Mouse (Mus musculus): ENCODE measurements at regions not wholly inside any gene's neighbourhood (a gene's known extent, or its start where the extent isn't known, plus 50 kb on each side); places are given as distances from the start of the nearest gene placed in this dataset.

GRCm38 (mm10) chr10:109129552-109130110, 118.8 kb upstream of the Syt1 start:
- H3K4me1 ChIP-seq (replicated peaks; ENCODE audit: control insufficient read depth, insufficient read depth, low read length): no peaks in the 10 kb centered on the region
- no peak for TF ChIP-seq CTCF (IDR thresholded peaks at IDR 0.05; ENCODE audit: low read depth)
- no peak overlapping the region for H3K4me3 ChIP-seq (ENCODE audit: low read depth, low read length)
- ATAC-seq: no peak
- H3K9me3 ChIP-seq (ENCODE audit: control insufficient read depth): no peaks in the 10 kb centered on the region
- no peak overlapping the region for H3K4me2 ChIP-seq (replicated peaks; ENCODE audit: low read depth)
- H3K27me3 ChIP-seq (replicated peaks; ENCODE audit: control insufficient read depth, insufficient read depth, low read length): no peaks in the 10 kb centered on the region
- no peak overlapping the region for H3K27ac ChIP-seq (ENCODE audit: low read depth, low read length)
- no peak overlapping the region for H3K9ac ChIP-seq (ENCODE audit: low read depth, low read length)
- no peaks in the 10 kb centered on the region for H3K36me3 ChIP-seq (ENCODE audit: control insufficient read depth, insufficient read depth)
- WGBS: 89% methylated on average over 1 of the region's 1 CpGs

DNA sequence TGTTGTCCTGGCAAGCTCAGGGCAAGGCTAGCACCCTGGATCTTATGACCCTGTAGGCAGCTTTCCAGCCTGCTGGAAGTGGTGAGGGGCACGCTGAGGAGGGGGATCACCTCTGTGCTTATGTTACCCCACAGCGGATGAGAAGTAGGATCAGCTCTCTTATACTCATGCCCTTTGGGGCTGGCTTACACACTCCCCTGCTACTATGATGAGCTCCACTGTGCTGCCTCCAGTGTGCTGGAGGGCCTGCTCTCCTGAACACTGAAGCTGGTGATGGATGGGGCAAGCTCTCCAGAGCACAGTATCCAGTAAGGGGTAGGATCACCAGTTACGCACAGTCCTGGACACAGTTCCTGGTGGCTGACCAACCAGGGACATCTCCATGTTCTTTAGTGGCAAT, 118.3 kb upstream of the Syt1 start:
- no peak for TF ChIP-seq CTCF (IDR thresholded peaks at IDR 0.05; ENCODE audit: low read depth)
- Histone ChIP-seq H3K9ac (ENCODE audit: low read depth, low read length) (no peak overlapping the region), H3K27ac (ENCODE audit: low read depth, low read length) (no peak overlapping the region), H3K4me2 (replicated peaks; ENCODE audit: low read depth) (no peak overlapping the region), H3K9me3 (ENCODE audit: control insufficient read depth) (no peaks in the 10 kb centered on the region), H3K27me3 (replicated peaks; ENCODE audit: control insufficient read depth, insufficient read depth, low read length) (no peaks in the 10 kb centered on the region), H3K4me1 (replicated peaks; ENCODE audit: control insufficient read depth, insufficient read depth, low read length) (no peaks in the 10 kb centered on the region), H3K36me3 (ENCODE audit: control insufficient read depth, insufficient read depth) (no peaks in the 10 kb centered on the region), H3K4me3 (ENCODE audit: low read depth, low read length) (no peak overlapping the region)
- WGBS: 95% methylated on average over 3 of the region's 3 CpGs
- ATAC-seq: no peak

- TF ChIP-seq CTCF (IDR thresholded peaks at IDR 0.05; ENCODE audit: low read depth): no peak
- no peaks in the 10 kb centered on the region for H3K9me3 ChIP-seq (ENCODE audit: control insufficient read depth)
- H3K4me1 ChIP-seq (replicated peaks; ENCODE audit: control insufficient read depth, insufficient read depth, low read length): no peaks in the 10 kb centered on the region
- H3K27me3 ChIP-seq (replicated peaks; ENCODE audit: control insufficient read depth, insufficient read depth, low read length): no peaks in the 10 kb centered on the region
- no peak overlapping the region for H3K4me2 ChIP-seq (replicated peaks; ENCODE audit: low read depth)
- no peaks in the 10 kb centered on the region for H3K36me3 ChIP-seq (ENCODE audit: control insufficient read depth, insufficient read depth)
- ATAC-seq: no peak
- no peak overlapping the region for H3K27ac ChIP-seq (ENCODE audit: low read depth, low read length)
- H3K9ac ChIP-seq (ENCODE audit: low read depth, low read length): no peak overlapping the region
- no peak overlapping the region for H3K4me3 ChIP-seq (ENCODE audit: low read depth, low read length)
- WGBS: 75% methylated on average over 2 of the region's 2 CpGs
These were observed 115.9 kb upstream of the Syt1 start for GRCm38 (mm10) chr10:109126699-109127098.

- Histone ChIP-seq H3K27ac (ENCODE audit: low read depth, low read length) (no peak overlapping the region), H3K36me3 (ENCODE audit: control insufficient read depth, insufficient read depth) (no peaks in the 10 kb centered on the region), H3K9ac (ENCODE audit: low read depth, low read length) (no peak overlapping the region), H3K27me3 (replicated peaks; ENCODE audit: control insufficient read depth, insufficient read depth, low read length) (no peaks in the 10 kb centered on the region), H3K9me3 (ENCODE audit: control insufficient read depth) (no peaks in the 10 kb centered on the region), H3K4me3 (ENCODE audit: low read depth, low read length) (no peak overlapping the region), H3K4me1 (replicated peaks; ENCODE audit: control insufficient read depth, insufficient read depth, low read length) (no peaks in the 10 kb centered on the region), H3K4me2 (replicated peaks; ENCODE audit: low read depth) (no peak overlapping the region)
- no peak for TF ChIP-seq CTCF (IDR thresholded peaks at IDR 0.05; ENCODE audit: low read depth)
- no peak for ATAC-seq
- WGBS: 83% methylated on average over 5 of the region's 5 CpGs
These were observed 106.4 kb upstream of the Syt1 start for GRCm38 (mm10) chr10:109117143-109117542.

DNA sequence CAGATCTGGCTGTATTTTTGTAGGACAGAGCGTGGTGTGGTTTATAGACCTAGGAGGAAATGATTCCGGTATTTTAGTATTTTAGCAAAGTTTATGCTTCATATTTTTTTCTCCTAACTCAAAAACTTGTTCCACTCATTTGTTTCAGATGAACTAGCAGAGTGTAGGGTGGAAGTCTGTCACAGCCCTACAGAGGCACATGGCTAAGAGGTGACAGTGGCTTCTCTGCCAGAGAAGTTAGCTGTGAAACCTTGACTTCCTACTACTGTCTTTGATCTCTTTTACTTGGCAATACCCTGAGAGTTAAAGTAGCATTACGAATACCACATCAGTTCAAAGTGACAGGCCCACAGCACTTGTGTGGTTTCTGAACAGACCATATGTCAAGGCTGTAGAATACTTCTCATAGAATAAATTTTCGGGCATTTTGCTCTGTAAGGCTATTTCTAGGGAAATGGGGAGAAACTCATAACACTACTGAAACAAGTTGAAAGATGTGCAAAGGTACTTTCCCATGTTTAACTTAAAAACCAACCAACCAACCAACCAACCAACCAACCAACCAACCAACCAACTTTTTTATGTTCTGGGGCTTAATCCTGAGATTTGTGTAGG, 104.3 kb upstream of the Syt1 start:
- WGBS: 84% methylated on average over 4 of the region's 4 CpGs

GRCm38 (mm10) chr10:109105781-109106180, 95.0 kb upstream of the Syt1 start:
- Histone ChIP-seq H3K4me2 (replicated peaks; ENCODE audit: low read depth) (no peak overlapping the region), H3K9ac (ENCODE audit: low read depth, low read length) (no peak overlapping the region), H3K4me1 (replicated peaks; ENCODE audit: control insufficient read depth, insufficient read depth, low read length) (no peaks in the 10 kb centered on the region), H3K9me3 (ENCODE audit: control insufficient read depth) (no peaks in the 10 kb centered on the region), H3K27me3 (replicated peaks; ENCODE audit: control insufficient read depth, insufficient read depth, low read length) (no peaks in the 10 kb centered on the region), H3K36me3 (ENCODE audit: control insufficient read depth, insufficient read depth) (no peaks in the 10 kb centered on the region), H3K27ac (ENCODE audit: low read depth, low read length) (no peak overlapping the region), H3K4me3 (ENCODE audit: low read depth, low read length) (no peak overlapping the region)
- ATAC-seq: no peak
- 67% methylated on average over 2 of the region's 2 CpGs for WGBS
- TF ChIP-seq CTCF (IDR thresholded peaks at IDR 0.05; ENCODE audit: low read depth): no peak

More for the DNA sequence above, 104.3 kb upstream of the Syt1 start:
- Histone ChIP-seq H3K4me1 (replicated peaks; ENCODE audit: control insufficient read depth, insufficient read depth, low read length) (no peaks in the 10 kb centered on the region), H3K27ac (ENCODE audit: low read depth, low read length) (no peak overlapping the region), H3K4me2 (replicated peaks; ENCODE audit: low read depth) (no peak overlapping the region), H3K9me3 (ENCODE audit: control insufficient read depth) (no peaks in the 10 kb centered on the region), H3K9ac (ENCODE audit: low read depth, low read length) (no peak overlapping the region), H3K4me3 (ENCODE audit: low read depth, low read length) (no peak overlapping the region), H3K27me3 (replicated peaks; ENCODE audit: control insufficient read depth, insufficient read depth, low read length) (no peaks in the 10 kb centered on the region), H3K36me3 (ENCODE audit: control insufficient read depth, insufficient read depth) (no peaks in the 10 kb centered on the region)
- no peak for ATAC-seq
- TF ChIP-seq CTCF (IDR thresholded peaks at IDR 0.05; ENCODE audit: low read depth): no peak
